Mouse (Mus musculus) lung, postnatal 0 days (tissue): ENCODE measurements at regions not wholly inside any gene's neighbourhood (a gene's known extent, or its start where the extent isn't known, plus 50 kb on each side); places are given as distances from the start of the nearest gene placed in this dataset.

Experiments
- ATAC-seq: fragments of 200-750 bp; cut with Nextera tagmentation; 2 replicates; pipeline ENCODE4 v1.8.0; 2017; ENCODE audit warnings: moderate library complexity
- DNase-seq: peaks from one replicate; pipeline ENCODE4 v3.0.0-alpha.2; 2016; ENCODE audit warnings: low spot score
- H3K27ac ChIP-seq: fragments of 300-500 bp; sonication (generic); 2 replicates; pipeline ENCODE4 v1.5.1; 2014; ENCODE audit warnings: antibody characterized with exemption, mild to moderate bottlenecking, low read length, mixed read lengths
- H3K27me3 ChIP-seq: fragments of 300-500 bp; sonication (generic); replicated peaks from 2 replicates; pipeline ENCODE4 v1.6.1; 2014; ENCODE audit warnings: low read length, mixed read lengths; ENCODE audit not compliant: insufficient read depth
- H3K36me3 ChIP-seq: fragments of 300-500 bp; sonication (generic); 2 replicates; pipeline ENCODE4 v1.6.1; 2014; ENCODE audit warnings: low read length, mixed read lengths; ENCODE audit not compliant: insufficient read depth
- H3K4me1 ChIP-seq: fragments of 300-500 bp; sonication (generic); 2 replicates; pipeline ENCODE4 v1.6.1; 2014; ENCODE audit warnings: antibody characterized with exemption, low read depth, low read length, mixed read lengths; ENCODE audit not compliant: insufficient read depth
- H3K4me2 ChIP-seq: fragments of 300-500 bp; sonication (generic); replicated peaks from 2 replicates; pipeline ENCODE4 v1.6.1; 2014; ENCODE audit warnings: low read depth, mild to moderate bottlenecking, low read length, moderate library complexity, mixed read lengths
- H3K4me3 ChIP-seq: fragments of 300-500 bp; sonication (generic); 2 replicates; pipeline ENCODE4 v1.5.1; 2014; ENCODE audit warnings: low read depth, low read length
- H3K9ac ChIP-seq: fragments of 300-500 bp; sonication (generic); replicated peaks from 2 replicates; pipeline ENCODE4 v1.6.1; 2014; ENCODE audit warnings: low read depth, mild to moderate bottlenecking
- H3K9me3 ChIP-seq: fragments of 300-500 bp; sonication (generic); 2 replicates; pipeline ENCODE4 v1.6.1; 2016; ENCODE audit warnings: low read length, mixed read lengths
- CTCF ChIP-seq: IDR thresholded peaks from 2 replicates; pipeline ENCODE4 v1.5.1; 2016; ENCODE audit warnings: antibody characterized with exemption, mild to moderate bottlenecking
- EP300 ChIP-seq: IDR thresholded peaks from 2 replicates; pipeline ENCODE4 v1.6.1; 2016; ENCODE audit warnings: antibody characterized with exemption, mild to moderate bottlenecking, control low read depth
- WGBS: fragments of 180-500 bp; shearing (Covaris S2); extraction: QIAGEN DNeasy Blood & Tissue Kit; methylation state at CpG from one replicate; pipeline ENCODE4 v1.1.7; 2014; 5-methylcytosine and 5-hydroxymethylcytosine counted together

GRCm38 (mm10) chr8:30797341-30797740, 2631.2 kb upstream of the 5930422O12Rik start:
- Histone ChIP-seq H3K4me3 (no peak overlapping the region), H3K4me1 (no peaks in the 10 kb centered on the region), H3K9ac (no peak overlapping the region), H3K9me3 (no peaks in the 10 kb centered on the region), H3K4me2 (no peak overlapping the region), H3K27me3 (no peaks in the 10 kb centered on the region), H3K27ac (no peak overlapping the region), H3K36me3 (no peaks in the 10 kb centered on the region)
- ATAC-seq (no peak), DNase-seq (no peak)
- 87% methylated on average over 1 of the region's 1 CpGs for WGBS
- TF ChIP-seq EP300 (no peak), CTCF (no peak)

GRCm38 (mm10) chr8:30817028-30817427, 2611.5 kb upstream of the 5930422O12Rik start:
- DNase-seq (no peak), ATAC-seq (no peak)
- WGBS, result 85% methylated on average over 5 of the region's 5 CpGs
- H3K4me1 ChIP-seq, result no peaks in the 10 kb centered on the region
- H3K27me3 ChIP-seq, result no peaks in the 10 kb centered on the region
- no peaks in the 10 kb centered on the region for H3K9me3 ChIP-seq
- H3K4me3 ChIP-seq, result no peak overlapping the region
- no peak overlapping the region for H3K4me2 ChIP-seq
- H3K36me3 ChIP-seq, result no peaks in the 10 kb centered on the region
- TF ChIP-seq EP300 (no peak), CTCF (no peak)
- H3K27ac ChIP-seq, result no peak overlapping the region
- H3K9ac ChIP-seq, result no peak overlapping the region

GRCm38 (mm10) chr8:30822835-30823587, 2605.5 kb upstream of the 5930422O12Rik start:
- no peaks in the 10 kb centered on the region for H3K36me3 ChIP-seq
- no peaks in the 10 kb centered on the region for H3K27me3 ChIP-seq
- no peak for TF ChIP-seq CTCF
- TF ChIP-seq EP300, result no peak
- H3K4me2 ChIP-seq, result no peak overlapping the region
- no peaks in the 10 kb centered on the region for H3K4me1 ChIP-seq
- H3K9me3 ChIP-seq, result no peaks in the 10 kb centered on the region
- WGBS, result 71% methylated on average over 25 of the region's 25 CpGs
- H3K27ac ChIP-seq, result no peak overlapping the region
- DNase-seq (no peak), ATAC-seq (no peak)
- no peak overlapping the region for H3K4me3 ChIP-seq
- no peak overlapping the region for H3K9ac ChIP-seq

- H3K4me1 ChIP-seq, result no peaks in the 10 kb centered on the region
- 91% methylated on average over 11 of the region's 11 CpGs for WGBS
- no peak overlapping the region for H3K4me2 ChIP-seq
- H3K27ac ChIP-seq, result no peak overlapping the region
- DNase-seq, result no peak
- H3K9ac ChIP-seq, result no peak overlapping the region
- TF ChIP-seq CTCF (no peak), EP300 (no peak)
- H3K9me3 ChIP-seq, result no peaks in the 10 kb centered on the region
- no peak for ATAC-seq
- H3K4me3 ChIP-seq, result no peak overlapping the region
- H3K36me3 ChIP-seq, result no peaks in the 10 kb centered on the region
- no peaks in the 10 kb centered on the region for H3K27me3 ChIP-seq
Observed at GRCm38 (mm10) chr8:30823588-30823938, 2604.9 kb upstream of the 5930422O12Rik start.

- TF ChIP-seq EP300 (no peak), CTCF (no peak)
- 75% methylated on average over 4 of the region's 4 CpGs for WGBS
- no peak overlapping the region for H3K27ac ChIP-seq
- no peak overlapping the region for H3K4me3 ChIP-seq
- H3K36me3 ChIP-seq, result no peaks in the 10 kb centered on the region
- H3K9ac ChIP-seq, result no peak overlapping the region
- H3K9me3 ChIP-seq, result no peaks in the 10 kb centered on the region
- ATAC-seq, result no peak
- no peaks in the 10 kb centered on the region for H3K27me3 ChIP-seq
- DNase-seq, result no peak
- no peak overlapping the region for H3K4me2 ChIP-seq
- H3K4me1 ChIP-seq, result no peaks in the 10 kb centered on the region
Observed at GRCm38 (mm10) chr8:30826021-30826420, 2602.5 kb upstream of the 5930422O12Rik start.

GRCm38 (mm10) chr8:30838056-30838455, 2590.5 kb upstream of the 5930422O12Rik start:
- 78% methylated on average over 8 of the region's 8 CpGs for WGBS
- no peak overlapping the region for H3K4me2 ChIP-seq
- no peaks in the 10 kb centered on the region for H3K27me3 ChIP-seq
- no peaks in the 10 kb centered on the region for H3K9me3 ChIP-seq
- no peaks in the 10 kb centered on the region for H3K36me3 ChIP-seq
- H3K4me3 ChIP-seq, result no peak overlapping the region
- DNase-seq (no peak), ATAC-seq (no peak)
- TF ChIP-seq CTCF (no peak), EP300 (no peak)
- H3K27ac ChIP-seq, result no peak overlapping the region
- no peaks in the 10 kb centered on the region for H3K4me1 ChIP-seq
- H3K9ac ChIP-seq, result no peak overlapping the region
